Mouse (Mus musculus): Measurements from ENCODE around the gene Osbpl7. TPM values are rescaled to one million over a fixed set of nuclear protein-coding genes. Genes with fewer than 3 reads are reported as not detected.

Osbpl7 gene
- total RNA-seq (2012; rRNA removed) (14.2 and 17.6 TPM in 2 replicates), total RNA-seq (2014; rRNA removed) (6.6 and 7.4 TPM in 2 replicates), polyA plus RNA-seq (2012; ENCODE audit: insufficient read length, low read depth) (22.1 and 24.4 TPM in 2 replicates)

- peak within 1 kb of the TSS; percentile 74 to 95 (median 92) for H3K4me3 ChIP-seq (replicated peaks in 1 of 3; ENCODE audit: low read depth in 2 of 3, low read length in 2 of 3, poor library complexity in 1 of 3)
- H3K36me3 ChIP-seq (replicated peaks in 1 of 2; ENCODE audit: control insufficient read depth in 1 of 2, insufficient read depth in 1 of 2, low read length in 1 of 2), result peaks cover 47 to 63% of the 10 kb centered on the region in 2 experiments
- no peaks in the 10 kb centered on the region for H3K27me3 ChIP-seq (replicated peaks)
- peak; percentile 85 for DNase-seq (ENCODE audit: extremely low read depth)
- peaks cover 15% of the 10 kb centered on the region for H3K79me2 ChIP-seq (replicated peaks; ENCODE audit: control insufficient read depth, extremely low read depth, insufficient read depth, poor library complexity, severe bottlenecking)
- H3K4me2 ChIP-seq (ENCODE audit: insufficient read depth, low read depth, poor library complexity, severe bottlenecking), result peak within 1 kb of the TSS; percentile 92
- H3K4me1 ChIP-seq (ENCODE audit: control insufficient read depth in 1 of 2, insufficient read depth in 2 of 2), result peaks cover 14 to 29% of the 10 kb centered on the region in 2 experiments
- peak within 1 kb of the TSS; percentile 40 for H3K27ac ChIP-seq (ENCODE audit: insufficient read depth, low read depth)
- in situ Hi-C loops (cut with MboI; ENCODE audit: low pct_ligation_motif_present, low pct_unique_long_range_greater_than_20kb, low sequenced_read_pairs), result no loop called here
- TF ChIP-seq KAT2A (IDR thresholded peaks at IDR 0.05; ENCODE audit: insufficient replicate concordance, low read length), result no peak; the same call in 1 of the 2 replicates
- TF ChIP-seq E2F4 (IDR thresholded peaks at IDR 0.05; ENCODE audit: insufficient replicate concordance, low read depth, low read length), result peak; percentile 82; the same call in 1 of the 2 replicates
- peak; percentile 93 for TF ChIP-seq ELF1 (IDR thresholded peaks at IDR 0.05; ENCODE audit: low read depth, low read length)
- no peak for TF ChIP-seq USF2 (conservative IDR thresholded peaks at IDR 0.05; ENCODE audit: low read depth, low read length)
- TF ChIP-seq NRF1 (IDR thresholded peaks at IDR 0.05; ENCODE audit: low read depth, low read length), result peak; percentile 40; the same call in 1 of the 2 replicates
- no peak for TF ChIP-seq PAX5 (IDR thresholded peaks at IDR 0.05; ENCODE audit: low read length)
- no peak; the same call in 1 of the 2 replicates for TF ChIP-seq ETS1 (conservative IDR thresholded peaks at IDR 0.05; ENCODE audit: low read depth, low read length)
- no peak for TF ChIP-seq JUN (IDR thresholded peaks at IDR 0.05; ENCODE audit: insufficient read depth, low read depth, low read length)
- TF ChIP-seq EP300 (IDR thresholded peaks at IDR 0.05; ENCODE audit: low read length), result no peak
- no peak for TF ChIP-seq MYC (IDR thresholded peaks at IDR 0.05; ENCODE audit: low read depth, low read length)
- TF ChIP-seq ZKSCAN1 (IDR thresholded peaks at IDR 0.05; ENCODE audit: borderline replicate concordance, low read depth, low read length), result no peak
- no peak for TF ChIP-seq RAD21 (IDR thresholded peaks at IDR 0.05; ENCODE audit: low read depth, low read length)
- TF ChIP-seq IRF4 (IDR thresholded peaks at IDR 0.05; ENCODE audit: low read depth, low read length), result peak; percentile 16; the same call in 1 of the 2 replicates
- TF ChIP-seq HCFC1 (IDR thresholded peaks at IDR 0.05; ENCODE audit: low read depth, low read length), result peak; percentile 86
- peak; percentile 81 for TF ChIP-seq TBP (conservative IDR thresholded peaks at IDR 0.05; ENCODE audit: low read depth, low read length)
- no peak for TF ChIP-seq BHLHE40 (IDR thresholded peaks at IDR 0.05; ENCODE audit: low read depth, low read length)
- peak; percentile 88 for TF ChIP-seq SIN3A (IDR thresholded peaks at IDR 0.05; ENCODE audit: low read length)
- no peak for TF ChIP-seq SMC3 (IDR thresholded peaks at IDR 0.05; ENCODE audit: low read depth, low read length)
- peak; percentile 89 for TF ChIP-seq TCF12 (IDR thresholded peaks at IDR 0.05; ENCODE audit: low read depth, low read length)
- TF ChIP-seq UBTF (IDR thresholded peaks at IDR 0.05; ENCODE audit: low read depth, low read length), result 0 out of 2 replicates have a peak, but pooled peaks have one; percentile 15
- peak; percentile 84 for TF ChIP-seq POLR2A (IDR thresholded peaks at IDR 0.05; ENCODE audit: low read depth, low read length)
- peak; percentile 99 for TF ChIP-seq MAZ (IDR thresholded peaks at IDR 0.05; ENCODE audit: low read depth, low read length)
- TF ChIP-seq RCOR1 (conservative IDR thresholded peaks at IDR 0.05; ENCODE audit: low read depth, low read length), result no peak
- peak; percentile 75; the same call in 1 of the 2 replicates for TF ChIP-seq MEF2A (IDR thresholded peaks at IDR 0.05; ENCODE audit: borderline replicate concordance, low read depth, low read length)
- no peak for TF ChIP-seq JUND (conservative IDR thresholded peaks at IDR 0.05; ENCODE audit: low read depth, low read length)
- TF ChIP-seq CHD1 (IDR thresholded peaks at IDR 0.05; ENCODE audit: low read depth, low read length), result no peak
- peak; percentile 93 for TF ChIP-seq NELFE (IDR thresholded peaks at IDR 0.05; ENCODE audit: low read depth, low read length)
- TF ChIP-seq CTCF (conservative IDR thresholded peaks at IDR 0.05 in 1 of 2, IDR thresholded peaks at IDR 0.05 in 1 of 2; ENCODE audit: low read depth in 2 of 2, low read length in 2 of 2), result peak in 1 of 2 experiments; percentile 73; a peak in 2 of 4 replicates
- TF ChIP-seq ZC3H11A (IDR thresholded peaks at IDR 0.05; ENCODE audit: low read depth, low read length), result no peak
- TF ChIP-seq ZNF384 (IDR thresholded peaks at IDR 0.05; ENCODE audit: low read depth, low read length), result no peak
- TF ChIP-seq CHD2 (IDR thresholded peaks at IDR 0.05; ENCODE audit: low read length), result peak; percentile 11; the same call in 1 of the 2 replicates
- peak; percentile 70 for TF ChIP-seq GABPA (IDR thresholded peaks at IDR 0.05; ENCODE audit: insufficient replicate concordance, low read depth, low read length)
- TF ChIP-seq ZMIZ1 (IDR thresholded peaks at IDR 0.05; ENCODE audit: low read depth, low read length), result peak; percentile 59; the same call in 1 of the 2 replicates
- no peak for TF ChIP-seq MAX (IDR thresholded peaks at IDR 0.05; ENCODE audit: low read length)
- no peak for TF ChIP-seq POLR2AphosphoS2 (IDR thresholded peaks at IDR 0.05; ENCODE audit: low read depth, low read length)
- TF ChIP-seq MAFK (IDR thresholded peaks at IDR 0.05; ENCODE audit: insufficient replicate concordance, low read length), result no peak
- TF ChIP-seq MXI1 (IDR thresholded peaks at IDR 0.05; ENCODE audit: low read depth, low read length), result peak; percentile 72
- TF ChIP-seq USF1 (IDR thresholded peaks at IDR 0.05; ENCODE audit: low read depth, low read length), result no peak
- peaks cover 4% of the 10 kb centered on the region for H3K9me3 ChIP-seq (replicated peaks; ENCODE audit: low read length)
- dilution Hi-C loops (cut with MboI; ENCODE audit: extremely low pct_ligation_motif_present, extremely low pct_unique_long_range_greater_than_20kb, low sequenced_read_pairs), result no loop called here
- peak within 1 kb of the TSS; percentile 81 for H3K9ac ChIP-seq (ENCODE audit: insufficient read depth, low read depth)
These were observed at the start of gene Osbpl7 for GRCm38 (mm10) chr11:97050216-97050943. Osbpl7 (plus strand) TSS chr11:97050628.

Data from CH12.LX (cell line).